Mouse (Mus musculus) hindbrain, embryonic 15.5 days (tissue): ENCODE measurements at regions not wholly inside any gene's neighbourhood (a gene's known extent, or its start where the extent isn't known, plus 50 kb on each side); places are given as distances from the start of the nearest gene placed in this dataset.

Experiments
- ATAC-seq: fragments of 200-750 bp; cut with Nextera tagmentation; 2 replicates; pipeline ENCODE4 v1.8.0; 2017; ENCODE audit warnings: low read depth, moderate number of reproducible peaks, moderate TSS enrichment; ENCODE audit not compliant: low FRiP score
- H3K27ac ChIP-seq: fragments of 300-500 bp; sonication (generic); replicated peaks from 2 replicates; pipeline ENCODE4 v1.5.1; 2015; ENCODE audit warnings: mild to moderate bottlenecking, inconsistent platforms
- H3K27me3 ChIP-seq: fragments of 300-500 bp; sonication (generic); 2 replicates; pipeline ENCODE4 v1.6.1; 2015; ENCODE audit warnings: control low read depth, inconsistent platforms
- H3K36me3 ChIP-seq: fragments of 300-500 bp; sonication (generic); 2 replicates; pipeline ENCODE4 v1.6.1; 2015; ENCODE audit warnings: control low read depth, inconsistent platforms
- H3K4me1 ChIP-seq: fragments of 300-500 bp; sonication (generic); replicated peaks from 2 replicates; pipeline ENCODE4 v1.6.1; 2015; ENCODE audit warnings: control low read depth, inconsistent platforms
- H3K4me2 ChIP-seq: fragments of 300-500 bp; sonication (generic); 2 replicates; pipeline ENCODE4 v1.6.1; 2015; ENCODE audit warnings: moderate library complexity, mild to moderate bottlenecking, inconsistent platforms
- H3K4me3 ChIP-seq: fragments of 300-500 bp; sonication (generic); 2 replicates; pipeline ENCODE4 v1.5.1; 2015; ENCODE audit warnings: mild to moderate bottlenecking, inconsistent platforms
- H3K9ac ChIP-seq: fragments of 300-500 bp; sonication (generic); 2 replicates; pipeline ENCODE4 v1.6.1; 2015; ENCODE audit warnings: inconsistent platforms
- H3K9me3 ChIP-seq: fragments of 300-500 bp; sonication (generic); 2 replicates; pipeline ENCODE4 v1.6.1; 2016; ENCODE audit warnings: control low read depth, inconsistent platforms
- WGBS: fragments of 180-500 bp; shearing (Covaris S2); methylation state at CpG from one replicate; pipeline ENCODE4 v1.1.7; 2015; 5-methylcytosine and 5-hydroxymethylcytosine counted together

DNA sequence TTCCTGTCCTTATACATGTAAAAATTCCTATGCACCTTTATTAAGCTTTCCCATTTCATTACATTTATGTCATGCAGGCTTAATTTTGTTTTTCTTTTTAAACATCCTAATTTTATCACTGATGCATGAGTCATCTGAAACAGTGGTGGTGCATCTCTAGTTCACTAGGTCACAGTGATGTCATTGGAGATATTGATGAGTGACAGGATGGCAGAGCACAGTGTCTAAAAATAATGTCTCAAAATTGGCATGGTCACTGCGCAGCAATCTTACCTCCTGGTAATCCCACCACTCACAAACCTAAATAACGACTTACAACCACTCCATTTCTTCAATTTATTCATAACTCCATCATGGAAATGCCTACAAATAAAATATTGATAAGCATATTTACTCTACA is 280.9 kb upstream of the Tmem229a start:
- no peak for ATAC-seq
- no peaks in the 10 kb centered on the region for H3K9me3 ChIP-seq
- no peaks in the 10 kb centered on the region for H3K27me3 ChIP-seq
- H3K4me1 ChIP-seq, result no peaks in the 10 kb centered on the region
- H3K4me3 ChIP-seq, result no peak overlapping the region
- 79% methylated on average over 2 of the region's 2 CpGs for WGBS
- H3K9ac ChIP-seq, result no peak overlapping the region
- H3K4me2 ChIP-seq, result no peak overlapping the region
- H3K36me3 ChIP-seq, result no peaks in the 10 kb centered on the region
- H3K27ac ChIP-seq, result no peak overlapping the region

GRCm38 (mm10) chr6:25236616-25237015 is 280.5 kb upstream of the Tmem229a start:
- Histone ChIP-seq H3K4me3 (no peak overlapping the region), H3K9ac (no peak overlapping the region), H3K4me1 (no peaks in the 10 kb centered on the region), H3K27me3 (no peaks in the 10 kb centered on the region), H3K27ac (no peak overlapping the region), H3K9me3 (no peaks in the 10 kb centered on the region), H3K36me3 (no peaks in the 10 kb centered on the region), H3K4me2 (no peak overlapping the region)
- 66% methylated on average over 3 of the region's 3 CpGs for WGBS
- ATAC-seq, result no peak
